Comparison of ENCODE assay signal across 8 mouse cellular contexts in the genomic region with DNA sequence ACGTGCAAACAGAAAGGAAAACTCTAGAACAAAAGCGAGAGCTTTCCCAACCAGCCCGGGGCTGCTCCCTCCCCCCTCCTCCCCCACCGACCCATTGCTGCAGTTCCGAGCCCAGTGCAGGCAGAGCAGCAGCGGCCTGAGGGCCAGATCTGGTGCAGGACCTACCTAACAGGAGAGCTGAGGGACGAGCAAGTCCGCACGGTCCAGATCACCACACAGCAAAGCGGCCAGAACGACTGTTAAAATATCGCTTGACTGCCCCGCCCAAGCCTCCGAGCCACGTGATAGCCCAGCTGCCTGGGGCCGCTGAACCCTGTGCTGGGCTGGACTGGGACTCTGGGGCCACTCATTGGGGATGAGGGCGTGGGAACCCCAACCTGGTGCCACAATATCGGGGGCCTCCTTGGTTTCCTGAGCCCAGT. TPM values are rescaled to one million over a fixed set of nuclear protein-coding genes. Genes with fewer than 3 reads are reported as not detected.
DNase-seq lines count a peak whose midpoint lies in the region; ATAC-seq and TF ChIP-seq lines count a peak whose summit lies in the region.

Plin2 (minus strand) TSS at position 281 of the 422 bp plus-strand sequence.

- ATAC-seq in embryonic facial prominence, embryonic 15.5 days (ENCODE audit: insufficient number of reproducible peaks, low FRiP score, low TSS enrichment, low read depth), result peak; percentile 83
- peak; percentile 95 for ATAC-seq in kidney, embryonic 14.5 days (ENCODE audit: low FRiP score, low TSS enrichment)
- ATAC-seq in liver, embryonic 12.5 days, result peak; percentile 84

- no peaks in the 10 kb centered on the region for H3K9me3 ChIP-seq in embryonic facial prominence, embryonic 15.5 days (replicated peaks)
- H3K9me3 ChIP-seq in heart, embryonic 10.5 days, result no peaks in the 10 kb centered on the region
- H3K9me3 ChIP-seq in kidney, embryonic 14.5 days (ENCODE audit: control insufficient read depth, low read length), result no peaks in the 10 kb centered on the region
- no peaks in the 10 kb centered on the region for H3K9me3 ChIP-seq in liver, embryonic 12.5 days (replicated peaks)

- peak within 1 kb of the TSS; percentile 74 for H3K27ac ChIP-seq in embryonic facial prominence, embryonic 15.5 days (replicated peaks)
- H3K27ac ChIP-seq in heart, embryonic 10.5 days, result peak within 1 kb of the TSS; percentile 96
- peak within 1 kb of the TSS; percentile 59; the same call in 1 of the 2 replicates for H3K27ac ChIP-seq in kidney, embryonic 14.5 days (ENCODE audit: low read depth, low read length)
- H3K27ac ChIP-seq in liver, embryonic 12.5 days, result peak within 1 kb of the TSS; percentile 94

- peak within 1 kb of the TSS; percentile 60 for H3K4me3 ChIP-seq in embryonic facial prominence, embryonic 15.5 days (replicated peaks)
- peak within 1 kb of the TSS; percentile 84 for H3K4me3 ChIP-seq in heart, embryonic 10.5 days
- H3K4me3 ChIP-seq in kidney, embryonic 14.5 days (ENCODE audit: low read length), result peak within 1 kb of the TSS; percentile 70
- peak within 1 kb of the TSS; percentile 95 for H3K4me3 ChIP-seq in liver, embryonic 12.5 days
- H3K4me3 ChIP-seq in myocyte, result peak within 1 kb of the TSS; percentile 79

- under 1% methylated on average over 18 of the region's 18 CpGs for WGBS in embryonic facial prominence, embryonic 15.5 days
- 1% methylated on average over 18 of the region's 18 CpGs for WGBS in heart, embryonic 10.5 days
- WGBS in kidney, embryonic 14.5 days, result 1% methylated on average over 18 of the region's 18 CpGs
- WGBS in liver, embryonic 12.5 days (ENCODE audit: insufficient replicate concordance), result under 1% methylated on average over 18 of the region's 18 CpGs

- H3K9ac ChIP-seq in embryonic facial prominence, embryonic 15.5 days, result peak within 1 kb of the TSS; percentile 56
- H3K9ac ChIP-seq in kidney, embryonic 14.5 days (ENCODE audit: low read depth, low read length), result peak within 1 kb of the TSS; percentile 79
- peak within 1 kb of the TSS; percentile 91 for H3K9ac ChIP-seq in liver, embryonic 12.5 days

- no peaks in the 10 kb centered on the region for H3K27me3 ChIP-seq in embryonic facial prominence, embryonic 15.5 days
- H3K27me3 ChIP-seq in heart, embryonic 10.5 days (ENCODE audit: insufficient read depth, poor library complexity, severe bottlenecking), result no peaks in the 10 kb centered on the region
- H3K27me3 ChIP-seq in kidney, embryonic 14.5 days (ENCODE audit: control insufficient read depth, insufficient read depth, low read length), result no peaks in the 10 kb centered on the region
- H3K27me3 ChIP-seq in liver, embryonic 12.5 days (replicated peaks), result no peaks in the 10 kb centered on the region
- no peaks in the 10 kb centered on the region for H3K27me3 ChIP-seq in myocyte (ENCODE audit: control insufficient read depth, insufficient read depth, insufficient read length)
- H3K27me3 ChIP-seq in splenic B cell, adult 2 months (ENCODE audit: control insufficient read depth, insufficient read depth, low read length, poor library complexity, severe bottlenecking), result no peaks in the 10 kb centered on the region

- H3K4me1 ChIP-seq in embryonic facial prominence, embryonic 15.5 days, result peaks cover 18% of the 10 kb centered on the region
- H3K4me1 ChIP-seq in heart, embryonic 10.5 days, result peaks cover 37% of the 10 kb centered on the region
- H3K4me1 ChIP-seq in kidney, embryonic 14.5 days (ENCODE audit: control insufficient read depth, insufficient read depth, low read length), result peaks cover 7% of the 10 kb centered on the region; the same call in 1 of the 2 replicates
- H3K4me1 ChIP-seq in liver, embryonic 12.5 days, result peaks cover 90% of the 10 kb centered on the region

- peak; percentile 76 for DNase-seq in 3T3-L1 (ENCODE audit: low read depth, low spot score)
- peak; percentile 53 to 67 for DNase-seq in adrenal gland, postnatal 4 days (ENCODE audit: low spot score in 2 of 2)
- DNase-seq in heart, embryonic 10.5 days (ENCODE audit: low spot score), result peak; percentile 93
- DNase-seq in splenic B cell, adult 2 months (ENCODE audit: low read depth, low spot score), result peak; percentile 37

- peaks cover 41% of the 10 kb centered on the region for H3K79me2 ChIP-seq in myocyte (ENCODE audit: control insufficient read depth, insufficient read depth)

- peak within 1 kb of the TSS; percentile 6 for H3ac ChIP-seq in myocyte (ENCODE audit: control insufficient read depth, insufficient read length)

- H3K4me2 ChIP-seq in embryonic facial prominence, embryonic 15.5 days (replicated peaks), result peak within 1 kb of the TSS; percentile 77
- H3K4me2 ChIP-seq in kidney, embryonic 14.5 days (replicated peaks; ENCODE audit: low read depth, low read length), result peak within 1 kb of the TSS; percentile 60
- peak within 1 kb of the TSS; percentile 85 for H3K4me2 ChIP-seq in liver, embryonic 12.5 days
- peak within 1 kb of the TSS; percentile 77 for H3K4me2 ChIP-seq in myocyte (ENCODE audit: low read depth)

- peak; percentile 96 for TF ChIP-seq POLR2A in myocyte (IDR thresholded peaks at IDR 0.05; ENCODE audit: insufficient read length, low read depth)

- peaks cover 11% of the 10 kb centered on the region for H3K36me3 ChIP-seq in embryonic facial prominence, embryonic 15.5 days
- H3K36me3 ChIP-seq in heart, embryonic 10.5 days, result peaks cover 30% of the 10 kb centered on the region
- H3K36me3 ChIP-seq in kidney, embryonic 14.5 days (ENCODE audit: control insufficient read depth, insufficient read depth, low read length), result peaks cover 16% of the 10 kb centered on the region; the same call in 1 of the 2 replicates
- peaks cover 36% of the 10 kb centered on the region for H3K36me3 ChIP-seq in liver, embryonic 12.5 days
- H3K36me3 ChIP-seq in myocyte (ENCODE audit: control insufficient read depth, insufficient read depth), result peaks cover 14% of the 10 kb centered on the region
- no peaks in the 10 kb centered on the region for H3K36me3 ChIP-seq in splenic B cell, adult 2 months (ENCODE audit: control insufficient read depth, insufficient read depth, low read length, poor library complexity, severe bottlenecking)

TF ChIP-seq in myocyte, 11 proteins besides CTCF, POLR2A, EP300 and RAD21:
- TF ChIP-seq TCF3 (IDR thresholded peaks at IDR 0.05; ENCODE audit: insufficient read length, low read depth), result no peak
- no peak for TF ChIP-seq SRF (IDR thresholded peaks at IDR 0.05; ENCODE audit: control insufficient read depth, insufficient read length, low read depth)
- peak in 2 of 3 experiments; percentile 48 to 84 for TF ChIP-seq MYOG (IDR thresholded peaks at IDR 0.05; ENCODE audit: control insufficient read depth in 1 of 3, insufficient read depth in 1 of 3, insufficient read length in 2 of 3, low read depth in 2 of 3)
- TF ChIP-seq USF1 (IDR thresholded peaks at IDR 0.05; ENCODE audit: low read depth), result peak; percentile 94
- peak; percentile 97 for TF ChIP-seq POLR2AphosphoS2 (IDR thresholded peaks at IDR 0.05; ENCODE audit: insufficient read length, low read depth)
- no peak for TF ChIP-seq MAX (IDR thresholded peaks at IDR 0.05; ENCODE audit: low read depth)
- no peak for TF ChIP-seq REST (IDR thresholded peaks at IDR 0.05; ENCODE audit: insufficient read depth, insufficient read length)
- TF ChIP-seq MYOD1 (IDR thresholded peaks at IDR 0.05; ENCODE audit: control insufficient read depth in 1 of 3, insufficient read length in 2 of 3, low read depth in 2 of 3), result peak in 1 of 3 experiments; percentile 65
- TF ChIP-seq E2F4 (IDR thresholded peaks at IDR 0.05; ENCODE audit: insufficient read depth), result no peak
- TF ChIP-seq CEBPB (IDR thresholded peaks at IDR 0.05; ENCODE audit: insufficient read depth, poor library complexity, severe bottlenecking), result no peak
- no peak for TF ChIP-seq TCF12 (IDR thresholded peaks at IDR 0.05; ENCODE audit: insufficient read depth, poor library complexity, severe bottlenecking)

RNA-seq across cellular contexts. Expression of gene Plin2, which starts in this region (rescaled TPM):
- total RNA-seq in adrenal gland, postnatal 4 days (2021), result 100 to 1,000 TPM; 209 to 264 TPM
- 69.8 and 71.8 TPM in 2 replicates for polyA plus RNA-seq in embryonic facial prominence, embryonic 15.5 days (2015; fragmentation: Nextera tagmentation; extraction: Ambion mirVana)
- polyA plus RNA-seq in heart, embryonic 10.5 days (2016; fragmentation: Nextera tagmentation; extraction: Ambion mirVana), result 74.0 and 90.7 TPM in 2 replicates
- 50.4 and 56.5 TPM in 2 replicates for polyA plus RNA-seq in kidney, embryonic 14.5 days (2014; fragmentation: Nextera tagmentation; extraction: Ambion mirVana)
- polyA plus RNA-seq in liver, embryonic 12.5 days (2016; fragmentation: Nextera tagmentation; extraction: Ambion mirVana), result 129 and 134 TPM in 2 replicates
- 247 TPM for polyA plus RNA-seq in myocyte (2012; fragmentation: generic; extraction: Trizol)

Comparison
In these comparisons a context has a peak if more than half of its experiments do, and no peak if none do; other contexts are left out.
1. Peak in every context shown above with its lines: DNase-seq, ATAC-seq, H3K4me3 ChIP-seq and H3K27ac ChIP-seq.
2. DNase-seq: peak in every context shown above with its lines; median percentile 93 in heart, embryonic 10.5 days; 76 in 3T3-L1; 60 in adrenal gland, postnatal 4 days; 37 in splenic B cell, adult 2 months.